Mouse (Mus musculus) frontal cortex, postnatal 36 days (tissue): Measurements from ENCODE around the gene Oaz2.
"Not testable (repeated sequence)": the region's sequence is repeated elsewhere in the genome, so short reads cannot be mapped to it uniquely, and the experiment has no call there.

Source experiments
- DNase-seq, 2 experiments: peaks; one replicate each; pipeline ENCODE4 v3.0.0; 2022; ENCODE audit warnings: low spot score in 2 of 2

Gene Oaz2

DNA sequence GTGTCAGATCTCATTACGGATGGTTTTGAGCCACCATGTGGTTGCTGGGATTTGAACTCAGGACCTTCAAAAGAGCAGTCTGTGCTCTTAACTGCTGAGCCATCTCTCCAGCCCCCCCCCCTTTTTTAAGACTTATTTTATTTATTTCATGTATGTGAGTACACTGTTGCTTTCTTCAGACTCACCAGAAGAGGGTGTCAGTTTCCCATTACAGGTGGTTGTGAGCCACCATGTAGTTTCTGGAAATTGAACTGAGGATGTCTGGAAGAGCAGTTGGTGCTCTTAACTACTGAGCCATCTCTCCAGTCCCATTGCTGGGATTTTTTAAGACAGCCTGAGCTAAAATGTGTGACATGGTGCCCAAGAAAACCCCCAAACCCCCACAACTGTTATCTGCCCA lies 15.8 kb upstream of the Oaz2 start:
- not testable (repeated sequence) for DNase-seq

DNA sequence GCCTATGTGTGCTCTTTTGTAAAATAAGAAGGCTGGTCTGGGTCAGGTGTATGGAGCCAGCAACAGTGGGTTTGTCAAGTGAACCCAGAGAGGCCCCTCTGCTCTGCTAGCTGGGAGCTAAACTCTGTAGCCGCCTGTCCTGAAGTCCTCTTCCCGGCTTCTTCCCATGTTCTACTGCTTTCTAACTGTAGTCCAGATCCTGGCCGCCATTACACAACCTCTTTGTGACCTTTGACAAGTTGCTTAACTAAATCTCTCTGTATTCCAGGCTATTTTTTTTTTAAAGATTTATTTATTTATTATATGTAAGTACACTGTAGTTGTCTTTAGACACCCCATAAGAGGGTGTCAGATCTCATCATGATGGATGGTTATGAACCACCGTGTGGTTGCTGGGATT lies 14.1 kb upstream of the Oaz2 start:
- DNase-seq: no peak

DNA sequence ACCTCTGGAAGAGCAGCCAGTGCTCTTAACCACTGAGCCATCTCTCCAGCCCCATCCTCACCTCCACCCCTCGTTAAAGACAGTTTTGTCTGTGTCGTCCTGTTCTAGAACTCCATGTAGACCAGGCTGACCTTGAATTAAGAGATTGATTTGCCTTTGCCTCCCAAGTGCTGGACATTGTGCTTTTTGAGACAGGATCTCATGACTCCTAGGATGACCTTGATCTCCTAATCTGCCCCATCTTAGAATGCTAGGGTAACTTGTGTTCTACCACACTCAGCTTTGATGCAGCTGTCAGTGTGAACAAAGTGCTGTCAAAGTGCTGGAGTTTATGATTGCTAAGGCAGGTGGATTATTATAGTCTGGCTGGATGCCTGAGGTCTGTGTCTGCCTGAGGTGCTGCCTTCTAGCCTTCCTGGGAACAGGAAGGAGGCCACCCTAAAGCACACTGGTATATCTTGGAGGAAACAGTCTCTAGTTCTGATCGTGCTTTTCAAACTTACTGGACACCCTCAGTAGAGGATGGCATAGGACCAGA lies 13.0 kb upstream of the Oaz2 start:
- no peak for DNase-seq

DNA sequence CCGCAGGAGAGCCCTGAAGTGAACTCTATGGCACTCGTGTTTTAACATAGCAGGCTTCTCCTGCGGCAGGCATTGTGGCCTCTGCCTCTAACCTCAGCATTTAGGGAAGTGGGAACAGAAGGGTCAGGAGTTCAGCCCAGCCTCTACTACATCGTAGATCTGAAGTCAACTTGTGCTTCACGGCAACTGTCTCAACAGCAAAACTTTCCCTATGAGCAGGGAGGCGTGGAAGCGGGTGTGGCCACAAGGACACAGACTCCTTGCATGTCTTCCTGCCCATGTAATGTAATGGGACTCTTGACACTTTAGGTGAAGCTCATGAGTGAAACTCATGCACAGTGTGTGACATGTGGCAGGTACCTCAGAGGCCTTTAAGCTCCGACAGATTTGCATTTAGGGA lies 12.3 kb upstream of the Oaz2 start:
- DNase-seq: no peak

DNA sequence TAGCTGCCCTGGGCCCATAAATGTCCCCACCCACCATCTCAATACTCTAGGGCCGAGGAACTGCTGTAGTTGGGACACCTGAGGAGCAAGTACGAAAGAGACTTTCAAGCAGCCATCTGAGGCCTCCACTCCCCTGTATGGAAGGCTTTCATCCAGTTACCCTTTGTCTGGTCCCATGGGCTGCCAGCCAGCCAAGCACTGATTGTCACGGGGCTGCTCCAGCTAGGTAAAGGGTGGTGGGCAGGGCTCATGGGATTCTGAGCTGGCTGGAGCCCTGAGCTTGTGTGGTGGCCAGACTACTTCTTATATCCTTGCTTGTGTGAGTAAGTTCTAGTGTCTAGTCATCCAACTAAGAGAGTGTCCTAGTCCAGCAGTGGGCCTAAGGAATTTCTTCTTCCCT lies 10.6 kb upstream of the Oaz2 start:
- no peak for DNase-seq

DNA sequence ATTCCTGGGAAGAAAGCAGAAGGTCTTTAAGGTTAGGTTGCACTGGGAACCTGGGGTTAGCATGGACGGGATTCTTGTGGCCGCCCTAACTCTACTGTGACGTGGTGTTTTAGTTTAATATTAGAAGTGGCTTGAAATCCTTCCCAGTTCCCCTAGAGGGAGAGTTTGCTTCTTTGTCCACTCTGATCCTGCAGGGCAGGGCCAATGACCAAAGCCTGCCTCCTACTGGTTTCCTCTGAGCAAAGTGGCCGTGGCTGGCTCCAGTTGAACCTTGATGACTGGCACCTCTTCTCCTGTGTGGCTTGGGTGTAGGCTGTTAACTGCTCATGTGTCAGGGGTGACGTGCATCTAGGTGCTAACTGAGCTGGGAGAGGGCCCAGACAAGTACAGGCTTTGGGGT lies 6.8 kb upstream of the Oaz2 start:
- no peak for DNase-seq

DNA sequence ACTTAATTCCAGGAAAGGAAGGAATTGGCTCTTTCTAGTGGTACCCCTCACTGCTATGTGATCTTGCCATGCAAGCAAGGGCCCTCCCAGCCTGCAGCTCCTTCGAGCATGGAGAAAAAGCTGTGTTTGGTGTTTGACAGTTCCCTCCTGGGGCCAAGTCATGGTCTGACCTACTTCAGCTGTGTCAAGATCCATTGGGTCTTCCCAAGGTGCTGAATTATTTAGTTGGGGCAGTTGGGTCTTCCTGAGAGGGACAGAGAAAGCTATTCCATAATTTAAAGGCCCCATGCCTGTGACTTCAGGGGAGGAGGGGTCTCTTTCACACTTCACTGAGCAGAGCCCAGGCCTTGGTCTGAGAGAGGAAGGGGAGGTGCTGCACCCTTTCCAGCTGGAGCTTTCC lies 6.3 kb upstream of the Oaz2 start:
- DNase-seq: no peak

DNA sequence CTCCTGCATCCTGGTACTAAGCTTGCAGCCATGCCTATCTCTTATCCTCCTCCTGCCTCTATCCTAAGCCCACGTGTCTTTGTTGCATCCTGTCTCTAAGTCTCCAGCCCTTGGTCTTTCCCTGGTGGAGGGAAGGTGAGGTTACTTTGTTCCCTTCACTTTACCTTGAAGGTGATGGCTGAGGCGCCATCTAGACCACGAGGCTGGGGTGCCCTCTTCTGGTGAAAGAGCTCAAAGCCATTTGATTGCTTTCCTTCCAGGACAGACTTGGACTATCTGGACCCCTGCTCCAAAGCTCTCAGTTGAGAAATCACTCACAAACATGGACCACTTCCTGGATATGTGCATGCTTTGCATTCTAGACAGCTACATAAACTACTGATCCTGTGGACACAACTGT lies 3.6 kb upstream of the Oaz2 start:
- DNase-seq: peak; percentile 67 to 70

DNA sequence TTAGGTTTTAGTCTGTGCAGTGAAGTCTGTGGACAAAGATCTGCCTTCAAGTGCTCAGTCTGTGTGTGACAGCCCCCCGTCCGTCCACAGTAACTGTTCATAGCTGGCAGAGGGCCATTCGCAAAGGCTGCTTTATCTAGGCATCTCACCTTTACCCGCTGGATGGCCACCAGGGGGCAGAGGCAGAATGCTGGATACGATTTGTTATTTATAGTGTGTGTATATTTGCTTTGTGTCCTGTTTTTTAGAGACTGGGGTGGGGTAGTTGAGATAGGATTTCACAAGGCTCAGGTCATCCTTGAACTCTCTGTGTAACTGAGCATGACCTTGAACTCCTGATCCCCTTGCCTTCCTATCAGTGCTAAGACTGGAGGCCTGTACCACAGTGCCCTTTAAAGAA lies 1.8 kb upstream of the Oaz2 start:
- peak; percentile 22 to 46 for DNase-seq

DNA sequence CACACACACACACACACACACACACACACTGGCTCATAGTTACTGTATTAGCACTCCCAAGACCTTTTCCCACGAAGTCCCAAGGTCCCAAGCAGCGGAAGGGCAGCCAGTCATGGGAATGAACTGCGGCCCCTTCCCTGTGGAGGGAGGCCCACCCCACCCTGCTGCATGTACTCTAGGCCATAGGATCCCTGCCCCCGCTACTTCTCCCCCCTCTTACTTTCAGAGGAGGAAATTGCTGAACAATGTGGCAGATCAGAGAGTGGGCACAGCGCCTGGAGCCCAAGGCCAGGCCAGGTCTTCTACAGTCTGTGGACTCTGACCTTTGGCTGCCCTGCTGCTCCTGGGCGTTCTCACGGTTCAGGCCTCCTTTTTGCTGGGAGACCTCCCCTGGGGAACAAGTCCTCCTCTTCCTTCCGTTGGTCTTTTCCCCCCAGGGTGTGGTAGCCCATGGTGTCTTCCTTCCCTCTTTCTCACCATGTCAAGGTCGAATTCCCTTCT lies 3.7 kb downstream of the Oaz2 start:
- DNase-seq: no peak

DNA sequence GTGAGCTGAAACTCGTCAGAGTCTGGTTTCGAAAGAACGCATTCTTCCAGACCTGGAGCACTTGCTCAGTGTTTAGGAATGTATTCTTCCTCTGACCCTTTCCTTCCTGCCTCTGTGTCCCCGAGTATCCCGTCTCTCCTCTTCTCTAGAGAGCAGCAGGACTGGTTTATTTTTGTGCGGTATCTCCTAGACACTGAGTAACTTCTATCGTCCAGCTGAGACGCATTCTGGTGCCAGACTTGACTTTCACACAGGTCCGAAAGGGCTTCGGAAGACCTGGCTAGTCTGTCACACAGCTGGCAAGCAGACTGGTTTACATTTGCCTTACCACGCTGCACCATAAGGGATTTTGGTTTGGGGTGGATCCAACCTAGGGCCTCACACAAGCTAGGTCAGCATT lies 5.2 kb downstream of the Oaz2 start:
- DNase-seq: no peak

DNA sequence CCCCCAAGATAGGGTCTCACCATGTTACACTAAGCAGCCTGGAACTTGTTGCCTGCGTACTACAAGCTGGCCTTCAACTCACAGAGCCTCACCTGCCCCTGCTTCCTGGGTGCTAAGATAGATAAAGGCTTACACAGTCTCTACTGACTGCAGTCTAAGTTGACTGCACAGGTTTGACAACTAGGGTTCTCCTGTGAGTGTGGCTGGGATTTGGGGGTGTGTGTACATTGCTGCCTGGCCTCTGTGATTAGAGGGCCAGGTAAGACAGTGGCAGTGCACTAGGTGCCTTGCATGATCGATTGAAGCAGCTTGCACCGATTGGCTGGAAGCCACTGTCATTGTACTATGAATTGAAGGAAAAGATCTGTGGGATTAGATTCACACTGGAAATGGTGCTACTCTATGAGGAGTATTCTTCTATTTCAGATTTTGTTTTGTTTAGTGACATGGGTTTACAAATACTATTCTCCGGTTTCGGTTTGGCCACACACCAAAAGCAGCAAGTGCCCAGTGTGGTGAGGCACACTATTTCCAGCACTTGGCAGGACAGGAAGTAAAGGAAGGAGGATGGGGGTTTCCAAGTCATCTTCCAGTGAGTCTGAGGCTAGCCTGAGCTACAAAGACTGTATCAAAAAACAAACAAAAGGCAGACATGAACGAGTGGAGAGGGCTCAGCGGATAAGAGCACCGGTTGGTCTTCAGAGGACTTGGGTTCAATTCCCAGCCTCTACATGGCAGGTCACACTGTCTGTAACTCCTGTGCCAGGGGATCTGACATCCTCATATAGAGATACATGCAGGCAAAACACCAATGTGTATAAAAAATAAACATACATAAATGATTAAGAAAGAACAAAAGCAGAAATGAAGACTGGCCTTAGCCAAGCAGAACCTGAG lies 7.9 kb downstream of the Oaz2 start:
- DNase-seq: no peak

DNA sequence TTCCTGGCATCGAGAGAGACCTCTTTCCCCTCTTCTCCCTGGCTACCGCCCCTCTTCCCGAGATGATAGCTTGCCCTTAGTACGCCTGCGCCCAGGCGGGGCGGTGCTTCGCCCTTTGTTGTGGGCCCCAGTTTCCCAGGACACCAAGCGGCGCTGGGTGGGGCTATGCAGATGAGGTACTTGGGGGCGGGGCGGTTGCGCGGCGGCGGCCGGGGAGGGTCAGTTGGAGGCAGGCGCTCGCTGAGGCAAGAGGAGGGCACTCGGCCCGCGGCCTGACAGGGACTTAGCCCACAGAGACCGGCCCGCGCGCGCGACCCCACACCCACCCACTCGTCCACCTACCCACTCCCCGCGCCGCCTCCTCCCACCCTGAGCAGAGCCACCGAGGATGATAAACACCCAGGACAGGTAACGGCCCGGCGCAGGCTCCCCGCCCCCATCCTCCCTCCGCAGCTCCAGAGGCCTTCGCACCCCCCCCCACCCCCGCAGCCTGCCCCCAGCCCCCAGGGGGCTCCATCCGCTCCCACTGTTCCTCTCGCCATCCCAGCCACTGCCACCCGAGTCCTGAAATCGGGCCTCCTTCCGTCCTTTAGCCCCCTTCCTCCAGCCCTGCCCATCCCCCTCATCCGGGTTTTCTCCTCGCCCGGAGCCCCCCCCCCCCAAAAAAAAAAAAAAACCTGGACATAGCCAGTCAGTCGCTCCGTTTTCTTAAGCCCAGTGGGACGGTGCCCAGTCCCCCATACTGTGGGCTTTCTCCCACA lies 8.7 kb downstream of the Oaz2 start:
- peak; percentile 93 to 96 for DNase-seq

DNA sequence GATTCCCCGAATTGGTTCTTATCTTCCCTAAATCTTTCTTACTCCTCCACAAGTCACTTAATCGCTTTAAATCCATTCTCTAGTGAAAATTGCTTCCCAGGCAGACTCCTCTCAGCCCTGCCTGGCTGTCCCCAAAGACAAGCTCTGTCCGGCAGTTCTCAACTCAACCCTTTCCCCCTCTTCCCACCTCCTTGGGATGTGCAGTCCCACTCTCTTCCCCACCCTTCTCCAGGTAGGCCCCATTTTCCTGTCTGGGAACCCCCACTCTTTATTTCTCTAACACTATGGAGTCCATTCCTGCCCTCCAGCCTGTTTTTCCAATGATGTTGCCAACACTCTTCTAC lies 9.3 kb downstream of the Oaz2 start:
- no peak for DNase-seq

DNA sequence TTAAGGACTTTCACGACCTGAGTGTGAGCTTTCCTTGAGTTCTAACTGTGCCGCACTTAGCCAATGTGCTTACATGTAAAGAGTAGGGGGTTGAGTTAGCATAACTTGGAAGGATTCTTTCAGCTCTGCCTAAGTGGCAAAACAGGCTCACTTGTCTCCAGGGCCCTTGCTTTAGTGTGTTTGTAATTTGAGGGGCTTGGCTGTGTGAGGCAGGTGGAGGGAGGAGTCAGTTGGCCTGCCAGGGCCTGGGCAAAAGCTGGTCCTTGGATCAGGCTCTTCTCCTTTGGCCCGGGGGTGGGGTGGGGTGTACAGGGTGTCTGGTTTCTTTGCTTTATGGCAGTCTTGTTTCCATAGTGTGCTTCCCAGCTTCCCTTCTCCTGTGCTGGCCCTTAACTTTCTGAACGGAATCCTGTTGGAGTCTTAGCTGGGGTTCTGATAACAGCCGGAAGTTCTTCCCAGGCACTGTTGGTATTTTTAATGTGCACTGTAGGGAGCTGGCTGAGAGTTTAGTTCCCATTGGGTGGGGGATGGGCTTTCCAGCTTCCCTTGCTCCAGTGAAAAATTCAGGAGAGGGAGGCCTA lies 11.5 kb downstream of the Oaz2 start:
- no peak for DNase-seq

DNA sequence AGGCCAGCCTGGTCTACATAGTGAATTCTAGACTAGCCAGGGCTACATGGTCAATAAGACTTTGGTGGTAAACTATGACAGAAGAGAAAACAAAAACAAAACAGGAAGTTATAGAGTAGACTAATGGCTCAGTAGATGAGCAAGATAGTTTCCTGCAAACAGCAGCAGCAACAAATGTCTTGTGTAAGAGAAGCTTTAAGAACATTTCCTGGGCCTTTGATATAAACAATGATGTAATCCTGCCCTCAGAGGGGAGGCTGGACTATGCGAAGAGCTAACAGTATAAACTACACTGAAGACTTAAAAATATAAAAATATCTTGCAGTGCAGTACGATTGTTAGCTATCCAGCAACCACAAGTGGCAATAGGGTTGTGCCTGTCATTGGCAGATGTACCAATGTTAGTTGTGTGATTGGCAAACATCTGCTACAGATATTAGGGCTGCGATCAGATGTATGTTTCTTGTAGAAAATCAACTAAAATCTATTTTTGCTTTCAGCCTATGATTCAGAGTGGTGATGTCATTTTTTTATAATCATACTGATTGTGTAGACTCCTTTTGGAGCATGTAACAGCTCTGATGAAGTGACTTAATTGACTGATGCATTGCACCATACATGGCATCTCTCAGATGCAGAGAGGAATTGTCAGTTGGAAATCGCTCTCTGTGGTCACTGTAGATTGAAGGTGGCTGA lies 13.3 kb downstream of the Oaz2 start:
- DNase-seq: no peak

DNA sequence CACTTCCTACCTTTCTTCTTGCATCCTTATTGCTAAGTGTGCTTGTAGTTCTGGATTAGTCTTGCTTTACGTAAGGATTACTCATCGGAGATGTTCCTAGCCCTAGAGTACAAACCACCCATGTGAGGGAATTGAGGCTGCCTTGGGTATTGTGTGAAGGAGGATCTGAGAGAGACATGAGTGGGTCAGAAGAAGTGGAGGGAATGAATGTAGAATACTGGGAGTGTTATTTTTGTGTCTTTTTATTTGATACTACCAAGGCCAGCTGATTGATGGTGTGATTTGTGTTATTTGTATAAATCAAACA lies 13.8 kb downstream of the Oaz2 start:
- DNase-seq: peak; percentile 27 to 32

DNA sequence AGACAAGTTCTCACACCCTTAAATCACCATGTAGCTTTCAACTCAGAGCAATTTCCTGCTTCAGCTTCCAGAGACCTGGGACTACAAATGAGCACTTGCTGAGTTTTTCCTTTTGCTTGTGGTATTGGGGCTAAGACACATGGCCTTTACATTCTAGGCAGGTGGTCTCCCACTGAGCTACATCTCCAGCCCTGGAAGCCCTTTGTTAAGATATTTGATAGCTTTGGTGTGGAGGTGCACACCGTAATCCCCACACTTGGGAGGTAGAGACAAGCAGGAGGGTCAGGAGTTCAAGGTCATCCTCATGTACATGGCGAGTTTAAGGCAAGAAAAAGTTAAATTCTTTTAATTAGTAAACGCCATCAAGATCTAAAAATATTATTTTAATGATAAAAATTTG lies 14.4 kb downstream of the Oaz2 start:
- DNase-seq: no peak

DNA sequence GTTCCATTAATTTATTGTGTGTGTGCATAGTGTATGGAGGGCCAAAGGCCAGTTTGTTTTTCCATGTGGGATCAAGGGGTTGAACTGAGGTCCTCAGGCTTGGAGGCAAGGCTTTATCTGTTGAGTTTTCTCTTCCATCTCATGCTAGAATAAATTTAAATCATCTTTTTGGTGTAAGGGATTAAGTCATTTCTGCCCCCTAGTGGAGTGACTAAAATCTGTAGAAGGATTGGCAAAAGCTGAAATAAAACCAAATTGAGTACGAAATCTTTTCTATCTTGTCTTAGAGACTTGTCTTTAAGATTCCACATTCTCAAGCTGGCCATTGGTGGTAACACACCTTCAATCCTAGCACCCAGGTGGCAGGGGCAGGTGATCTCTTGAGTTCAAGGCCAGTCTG lies 15.2 kb downstream of the Oaz2 start:
- no peak for DNase-seq

DNA sequence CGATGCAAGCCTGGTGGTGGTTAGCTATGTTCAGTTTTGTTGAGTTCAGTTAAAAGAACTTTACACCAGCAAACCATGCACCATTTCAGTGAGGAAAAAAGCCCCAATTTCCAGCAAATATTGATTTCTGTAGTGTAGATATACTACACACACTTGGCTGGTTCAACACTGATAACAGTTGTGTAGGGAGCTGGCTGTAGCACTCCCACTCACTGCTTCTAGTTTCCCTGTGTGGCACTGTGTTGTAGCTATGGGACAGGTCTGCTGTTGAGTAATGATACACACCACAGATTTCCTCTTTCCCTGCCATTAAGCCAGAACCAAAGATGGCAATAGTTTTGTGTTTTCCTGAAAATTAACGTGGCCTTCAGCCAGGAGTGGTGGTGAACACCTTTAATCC lies 16.9 kb downstream of the Oaz2 start:
- DNase-seq: no peak

DNA sequence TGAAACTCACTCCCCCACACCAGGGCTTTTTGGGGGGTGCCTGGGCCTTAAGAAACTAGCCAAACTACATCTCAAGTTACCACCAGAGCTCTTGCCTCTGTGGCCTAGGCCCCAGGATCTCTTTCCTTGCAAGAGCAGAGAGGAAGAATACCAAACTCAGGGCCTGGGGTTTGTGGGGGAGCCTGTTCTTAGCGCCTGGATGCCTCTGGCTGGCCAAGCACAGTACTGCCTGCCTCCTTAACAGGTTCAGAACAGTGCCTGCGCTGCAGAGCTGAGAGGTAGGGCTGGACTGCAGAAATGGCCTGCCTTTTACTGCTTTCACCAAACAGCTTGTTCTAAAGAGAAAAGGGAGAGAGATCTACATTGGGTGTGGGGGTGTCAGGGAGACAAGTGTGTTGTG lies 22.1 kb downstream of the Oaz2 start:
- not testable (repeated sequence) for DNase-seq

DNA sequence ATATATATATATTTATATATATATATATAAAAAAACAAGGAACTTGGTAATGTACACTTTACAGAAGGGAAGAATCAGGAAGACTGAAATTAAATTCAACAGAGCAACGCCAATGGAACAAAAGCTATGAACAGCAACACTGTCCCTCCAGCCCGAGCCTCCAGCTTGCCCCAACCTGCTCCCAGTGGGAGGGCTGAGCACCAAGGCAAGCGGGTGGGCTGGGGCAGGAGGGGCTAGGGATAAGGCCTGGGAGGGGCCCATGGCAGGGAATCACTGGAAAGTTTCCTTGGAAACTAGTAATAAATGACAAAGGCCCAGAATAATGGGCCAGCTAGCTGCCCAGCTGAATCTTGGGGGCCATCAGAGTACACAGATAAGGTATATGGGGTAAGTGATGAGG lies 24.7 kb downstream of the Oaz2 start:
- DNase-seq: no peak
